Mouse (Mus musculus) small intestine, adult 2 months (tissue): ENCODE results near the gene Vamp4.

ENCODE experiments used
- CTCF ChIP-seq: fragments of 200-500 bp; IDR thresholded peaks from 2 replicates; pipeline ENCODE4 v1.5.1; 2012; ENCODE audit warnings: low read depth, mild to moderate bottlenecking, control low read depth, inconsistent platforms, low read length, moderate library complexity, mixed read lengths; ENCODE audit not compliant: insufficient replicate concordance, insufficient read length; ENCODE audit errors: extremely low read depth
- POLR2A ChIP-seq: fragments of 200-500 bp; IDR thresholded peaks from 2 replicates; pipeline ENCODE4 v1.6.1; 2012; ENCODE audit warnings: low read depth, mild to moderate bottlenecking, control low read depth, inconsistent platforms, low read length, moderate library complexity

DNA sequence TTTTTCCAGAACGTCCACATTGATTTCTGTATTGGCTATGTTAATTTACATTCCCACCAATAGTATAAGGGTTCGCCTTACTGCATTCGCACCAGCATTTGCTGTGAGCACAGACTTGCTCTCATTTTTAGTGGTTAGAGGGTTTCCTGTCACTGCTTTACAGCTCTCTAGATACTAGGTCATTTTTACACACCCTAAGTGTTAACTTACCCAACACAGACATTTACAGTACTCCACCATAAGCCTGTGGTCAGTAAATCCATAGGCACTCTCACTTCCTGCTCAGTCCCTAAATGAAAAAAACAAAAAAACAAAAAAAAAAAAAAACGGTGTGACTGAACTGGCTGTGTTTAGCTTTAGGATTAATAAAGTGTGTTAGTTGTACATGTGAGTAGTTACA, 16.0 kb downstream of the Vamp4 start:
- TF ChIP-seq POLR2A (no peak), CTCF (no peak)
